Mouse (Mus musculus): ENCODE results near the gene Ceacam9.
A peak's percentile ranks its signal among the peaks of the same experiment; 100 is the strongest.

DNA sequence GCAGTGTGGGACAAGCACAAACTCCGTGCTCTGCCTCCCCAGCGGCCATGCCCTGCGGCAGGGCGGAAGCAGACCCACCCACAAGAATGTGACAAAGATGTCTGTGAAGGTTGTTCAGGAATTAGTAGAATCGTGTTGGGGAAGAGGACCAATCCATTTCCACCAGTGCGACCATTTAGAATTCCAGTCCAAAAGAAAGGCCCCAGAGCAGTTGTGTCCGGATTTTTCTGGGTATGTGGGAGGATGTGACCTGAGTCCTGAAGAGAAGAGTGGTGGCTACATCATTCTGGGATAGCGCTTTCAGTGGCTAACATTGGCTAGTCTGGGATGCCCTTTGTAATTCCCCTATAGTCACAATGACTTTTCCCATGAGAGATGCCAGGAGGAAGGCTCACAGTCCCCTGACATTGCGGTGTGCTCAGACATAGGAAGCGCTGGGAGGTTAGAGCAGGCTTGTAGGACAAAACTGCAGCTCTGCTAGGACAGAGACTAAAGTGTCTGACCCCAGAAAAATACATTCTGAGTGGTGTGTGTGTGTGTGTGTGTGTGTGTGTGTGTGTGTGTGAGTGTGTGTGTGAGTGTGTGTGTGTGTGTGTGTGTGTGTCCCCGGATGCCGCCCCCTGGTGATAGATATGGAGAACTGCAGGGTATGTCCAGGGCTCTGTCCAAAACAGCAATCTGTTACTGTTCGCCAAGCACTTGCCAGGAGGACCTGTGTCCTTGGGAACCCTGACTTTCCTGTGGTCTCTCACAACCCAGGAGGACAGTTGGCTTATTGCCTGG lies 8.9 kb upstream of the Ceacam9 start:
- peak; percentile 41 for TF ChIP-seq CTCF (IDR thresholded peaks at IDR 0.05; ENCODE audit: low read depth)
- no peak for TF ChIP-seq EP300 (IDR thresholded peaks at IDR 0.05; ENCODE audit: low read depth)

All from liver, postnatal 0 days (tissue).